In the genomic region with DNA sequence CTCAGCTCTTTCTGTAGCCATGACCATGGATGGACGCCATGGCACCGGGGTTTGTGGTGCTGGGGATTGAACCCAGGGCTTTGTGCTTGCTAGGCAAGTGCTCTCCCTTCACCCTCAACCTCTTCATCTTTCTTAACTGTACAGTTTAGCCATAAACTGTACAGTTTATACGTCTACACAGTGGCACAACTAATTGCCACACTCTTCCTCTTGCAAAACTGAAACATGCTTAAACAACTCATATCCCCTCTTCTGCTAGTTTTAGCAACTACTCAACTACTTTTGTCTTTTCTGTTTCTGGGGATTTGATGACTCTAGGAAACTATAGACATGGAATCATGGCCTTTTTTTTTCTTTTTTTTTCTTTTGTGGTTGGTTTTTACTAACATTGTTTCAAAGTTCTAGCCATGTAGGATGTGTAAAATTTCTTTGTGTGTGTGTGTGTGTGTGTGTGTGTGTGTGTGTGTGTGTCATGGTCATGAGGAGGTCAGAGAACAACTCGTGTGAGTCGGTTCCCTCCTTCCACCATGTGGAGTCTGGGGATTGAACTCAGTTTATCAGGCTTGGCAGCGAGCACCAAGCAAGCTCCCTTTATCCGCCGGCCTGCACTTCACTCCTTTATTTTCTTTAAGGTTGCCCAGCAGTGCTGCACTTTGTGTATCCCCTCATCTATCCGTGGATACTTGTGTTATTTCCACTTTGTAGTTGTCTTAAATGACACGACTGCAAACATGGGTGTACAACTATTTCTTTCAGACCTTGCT, we compare ENCODE assay signal across 1 mouse cellular context.
TF ChIP-seq lines count a peak whose summit lies in the region.

No protein-coding gene starts in this region.

TF ChIP-seq in MEL, 35 proteins besides CTCF, POLR2A, EP300 and RAD21 (continued from another document):
- TF ChIP-seq MXI1 (IDR thresholded peaks at IDR 0.05; ENCODE audit: low read depth, low read length) (peak; percentile 77), MYC (IDR thresholded peaks at IDR 0.05; ENCODE audit: low read depth, low read length) (peak; percentile 63; the same call in 1 of the 2 replicates), ZNF384 (IDR thresholded peaks at IDR 0.05; ENCODE audit: low read depth, low read length) (no peak), TAL1 (IDR thresholded peaks at IDR 0.05; ENCODE audit: low read length) (peak; percentile 22; the same call in 1 of the 2 replicates), SIN3A (IDR thresholded peaks at IDR 0.05; ENCODE audit: low read length) (no peak), USF1 (IDR thresholded peaks at IDR 0.05; ENCODE audit: low read depth, low read length) (no peak), MAX (IDR thresholded peaks at IDR 0.05; ENCODE audit: low read length) (peak; percentile 63), ELF1 (IDR thresholded peaks at IDR 0.05; ENCODE audit: low read depth, low read length) (no peak), UBTF (IDR thresholded peaks at IDR 0.05; ENCODE audit: borderline replicate concordance, insufficient read depth, low read depth, low read length) (no peak), GATA1 (IDR thresholded peaks at IDR 0.05; ENCODE audit: low read depth, low read length) (peak; percentile 27; the same call in 1 of the 2 replicates), ZKSCAN1 (IDR thresholded peaks at IDR 0.05; ENCODE audit: low read depth, low read length) (no peak), JUND (IDR thresholded peaks at IDR 0.05; ENCODE audit: low read depth, low read length) (no peak), TBP (IDR thresholded peaks at IDR 0.05; ENCODE audit: low read depth, low read length) (no peak), SMC3 (IDR thresholded peaks at IDR 0.05; ENCODE audit: low read depth, low read length) (no peak), RCOR1 (IDR thresholded peaks at IDR 0.05; ENCODE audit: low read depth, low read length) (no peak)
